Mouse (Mus musculus) thymus, postnatal 25 days (tissue): ENCODE measurements around the gene Gm49510.

Experiments used
- DNase-seq: peaks from one replicate; pipeline ENCODE4 v3.0.0; 2022

Gene Gm49510

GRCm38 (mm10) chr15:78948152-78948725 lies 48.8 kb downstream of the Gm49510 start:
- DNase-seq: no peak

DNA sequence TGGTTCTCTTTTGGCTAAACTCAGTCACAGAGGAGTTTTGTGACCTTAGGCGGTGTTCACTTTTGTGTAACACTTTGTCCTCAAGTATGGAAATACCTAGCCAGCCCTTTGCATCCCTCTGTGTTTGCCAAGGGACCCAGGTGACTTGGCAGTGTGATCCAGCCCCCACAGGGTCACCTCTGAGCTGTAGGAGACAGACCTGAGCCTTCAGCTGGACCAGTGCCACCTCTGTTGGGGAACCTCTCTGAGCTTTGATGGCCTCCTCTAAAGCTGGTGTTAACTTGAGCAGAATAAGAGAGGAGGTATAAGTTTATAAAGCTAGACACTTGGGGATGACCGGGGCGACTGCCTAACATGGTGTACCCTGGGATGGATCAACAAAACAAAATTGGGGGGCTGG lies 49.4 kb downstream of the Gm49510 start:
- DNase-seq: no peak

DNA sequence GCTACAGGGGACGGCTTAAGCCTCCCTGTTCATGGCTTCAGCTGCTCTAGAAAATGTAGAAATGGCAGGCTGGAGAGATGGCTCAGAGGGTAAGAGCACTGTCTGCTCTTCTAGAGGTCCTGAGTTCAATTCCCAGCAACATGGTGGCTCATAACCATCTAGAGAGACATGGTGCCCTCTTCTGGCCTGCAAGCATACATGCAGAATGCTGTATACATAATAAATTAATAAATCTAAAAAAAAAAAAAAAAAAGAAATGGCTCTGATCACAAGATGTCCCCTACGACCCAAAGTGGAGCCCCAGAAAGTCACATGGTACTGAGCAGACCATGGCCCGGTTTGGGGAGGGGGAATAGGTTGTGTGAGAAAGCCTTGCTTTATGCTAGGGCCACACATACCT lies 56.2 kb downstream of the Gm49510 start:
- no peak for DNase-seq

DNA sequence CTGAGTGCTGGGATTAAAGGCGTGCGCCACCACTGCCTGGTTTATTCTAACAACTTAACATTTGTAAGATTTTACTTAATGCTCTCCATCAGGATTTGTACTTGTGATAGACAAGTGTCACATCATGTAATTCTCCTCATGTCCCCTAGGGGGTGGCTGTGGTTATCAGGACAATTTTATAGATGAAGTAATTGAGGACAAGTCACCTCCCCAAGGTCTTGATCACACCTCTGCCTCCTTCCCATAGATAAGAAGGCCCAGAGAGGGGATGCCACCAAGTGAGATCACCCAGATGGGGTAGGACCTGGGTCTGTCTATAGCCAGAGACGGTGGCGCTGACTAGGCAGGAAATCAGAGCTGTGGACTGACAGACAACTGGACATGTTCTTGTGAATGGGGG lies 56.9 kb downstream of the Gm49510 start:
- DNase-seq: no peak

DNA sequence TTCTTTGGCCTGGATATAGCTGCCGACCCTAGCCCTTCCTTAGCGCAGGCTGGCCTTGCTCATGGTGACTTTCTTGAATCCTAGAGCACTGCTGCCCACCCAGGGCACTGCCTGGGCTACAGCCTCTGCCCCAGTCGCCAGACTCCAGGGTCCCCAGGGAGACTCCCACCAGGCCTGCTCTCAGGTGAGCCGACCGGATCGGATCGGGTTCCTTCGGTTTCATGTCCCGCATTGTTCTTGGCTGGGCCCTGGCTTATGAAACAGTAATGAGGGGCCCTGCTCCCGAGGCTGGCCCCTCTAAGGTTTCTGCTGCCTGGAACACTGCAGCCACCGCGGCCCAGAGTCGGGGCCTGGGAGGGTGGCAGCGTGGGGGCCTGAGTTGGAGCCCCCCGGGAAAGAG lies 57.6 kb downstream of the Gm49510 start:
- no peak for DNase-seq

GRCm38 (mm10) chr15:78959537-78959936 lies 60.1 kb downstream of the Gm49510 start:
- no peak for DNase-seq

DNA sequence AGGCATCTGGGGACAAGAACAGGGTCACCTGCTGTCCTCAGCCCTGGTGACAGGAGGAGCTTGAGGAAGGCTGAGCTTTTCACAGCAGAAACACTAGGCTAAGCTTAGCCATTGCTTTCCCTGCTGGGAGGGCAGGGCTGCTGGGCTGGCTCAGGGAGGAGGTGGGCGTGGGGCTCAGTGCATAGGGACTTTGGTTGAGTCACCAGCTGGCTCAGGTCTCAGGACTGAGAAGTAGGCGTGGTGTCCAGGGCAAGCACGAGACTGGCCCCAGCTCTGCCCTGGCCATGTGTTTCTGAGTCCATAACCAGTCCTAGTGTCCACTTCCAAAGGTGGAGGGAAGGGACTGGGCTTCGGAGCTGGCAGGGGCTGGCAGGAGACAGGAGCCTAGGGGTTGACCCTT lies 60.6 kb downstream of the Gm49510 start:
- DNase-seq: no peak

- peak; percentile 25 for DNase-seq
These were observed 63.4 kb downstream of the Gm49510 start for GRCm38 (mm10) chr15:78962885-78963284.
